Mouse (Mus musculus): ENCODE results near the gene Pm20d1. TPM values are rescaled to one million over a fixed set of nuclear protein-coding genes. Genes with fewer than 3 reads are reported as not detected.

Gene Pm20d1
- total RNA-seq (2014; rRNA removed) (35.5 and 40.5 TPM in 2 replicates), polyA plus RNA-seq (2012; rRNA removed) (62.0 and 78.1 TPM in 2 replicates)

- DNase-seq (ENCODE audit: extremely low read depth, low read depth, low spot score): peak; percentile 99
These were observed at the start of gene Pm20d1 for GRCm38 (mm10) chr1:131797202-131797909. Gene Pm20d1, plus strand, starts transcription at chr1:131797381.

GRCm38 (mm10) chr1:131747761-131748160, 49.4 kb upstream of the Pm20d1 start:
- H3K9ac ChIP-seq (ENCODE audit: low read depth, low read length): no peak overlapping the region
- TF ChIP-seq CTCF (IDR thresholded peaks at IDR 0.05; ENCODE audit: low read depth, low read length) (no peak), POLR2A (IDR thresholded peaks at IDR 0.05; ENCODE audit: extremely low read depth, insufficient read depth, low read length) (no peak)
- peaks cover 6% of the 10 kb centered on the region; the same call in 1 of the 2 replicates for H3K27me3 ChIP-seq (ENCODE audit: control insufficient read depth, insufficient read depth, low read length)
- DNase-seq (ENCODE audit: extremely low read depth, low read depth, low spot score): no peak
- no peak overlapping the region for H3K27ac ChIP-seq (replicated peaks; ENCODE audit: insufficient read depth, low read depth, low read length)
- no peak overlapping the region for H3K4me3 ChIP-seq (ENCODE audit: insufficient read depth, low read depth, low read length)
- no peaks in the 10 kb centered on the region for H3K79me2 ChIP-seq (ENCODE audit: control insufficient read depth, insufficient read depth, low read length)
- 81% methylated on average over 2 of the region's 2 CpGs for WGBS
- H3K36me3 ChIP-seq (ENCODE audit: control insufficient read depth, insufficient read depth, low read length): no peaks in the 10 kb centered on the region
- H3K4me1 ChIP-seq (ENCODE audit: control insufficient read depth, insufficient read depth, low read length): no peaks in the 10 kb centered on the region

More at GRCm38 (mm10) chr1:131797202-131797909, at the start of gene Pm20d1:
- H3K27ac ChIP-seq (replicated peaks; ENCODE audit: insufficient read depth, low read depth, low read length): peak within 1 kb of the TSS; percentile 93
- H3K4me1 ChIP-seq (ENCODE audit: control insufficient read depth, insufficient read depth, low read length): peaks cover 8% of the 10 kb centered on the region
- H3K36me3 ChIP-seq (ENCODE audit: control insufficient read depth, insufficient read depth, low read length): peaks cover 12% of the 10 kb centered on the region; the same call in 1 of the 2 replicates
- TF ChIP-seq CTCF (IDR thresholded peaks at IDR 0.05; ENCODE audit: low read depth, low read length) (no peak), POLR2A (IDR thresholded peaks at IDR 0.05; ENCODE audit: extremely low read depth, insufficient read depth, low read length) (peak; percentile 92)
- H3K27me3 ChIP-seq (ENCODE audit: control insufficient read depth, insufficient read depth, low read length): no peaks in the 10 kb centered on the region
- no peaks in the 10 kb centered on the region; the same call in 1 of the 2 replicates for H3K79me2 ChIP-seq (ENCODE audit: control insufficient read depth, insufficient read depth, low read length)
- peak within 1 kb of the TSS; percentile 70 for H3K9ac ChIP-seq (ENCODE audit: low read depth, low read length)
- peak within 1 kb of the TSS; percentile 60 for H3K4me3 ChIP-seq (ENCODE audit: insufficient read depth, low read depth, low read length)
- WGBS: 4% methylated on average over 26 of the region's 26 CpGs

GRCm38 (mm10) chr1:131748636-131749035, 48.5 kb upstream of the Pm20d1 start:
- WGBS: 78% methylated on average over 2 of the region's 2 CpGs
- Histone ChIP-seq H3K27ac (replicated peaks; ENCODE audit: insufficient read depth, low read depth, low read length) (no peak overlapping the region), H3K27me3 (ENCODE audit: control insufficient read depth, insufficient read depth, low read length) (peaks cover 3% of the 10 kb centered on the region; the same call in 1 of the 2 replicates), H3K4me1 (ENCODE audit: control insufficient read depth, insufficient read depth, low read length) (no peaks in the 10 kb centered on the region), H3K9ac (ENCODE audit: low read depth, low read length) (no peak overlapping the region), H3K36me3 (ENCODE audit: control insufficient read depth, insufficient read depth, low read length) (no peaks in the 10 kb centered on the region), H3K4me3 (ENCODE audit: insufficient read depth, low read depth, low read length) (no peak overlapping the region), H3K79me2 (ENCODE audit: control insufficient read depth, insufficient read depth, low read length) (no peaks in the 10 kb centered on the region)
- TF ChIP-seq CTCF (IDR thresholded peaks at IDR 0.05; ENCODE audit: low read depth, low read length): no peak
- no peak for TF ChIP-seq POLR2A (IDR thresholded peaks at IDR 0.05; ENCODE audit: extremely low read depth, insufficient read depth, low read length)
- DNase-seq (ENCODE audit: extremely low read depth, low read depth, low spot score): no peak

DNA sequence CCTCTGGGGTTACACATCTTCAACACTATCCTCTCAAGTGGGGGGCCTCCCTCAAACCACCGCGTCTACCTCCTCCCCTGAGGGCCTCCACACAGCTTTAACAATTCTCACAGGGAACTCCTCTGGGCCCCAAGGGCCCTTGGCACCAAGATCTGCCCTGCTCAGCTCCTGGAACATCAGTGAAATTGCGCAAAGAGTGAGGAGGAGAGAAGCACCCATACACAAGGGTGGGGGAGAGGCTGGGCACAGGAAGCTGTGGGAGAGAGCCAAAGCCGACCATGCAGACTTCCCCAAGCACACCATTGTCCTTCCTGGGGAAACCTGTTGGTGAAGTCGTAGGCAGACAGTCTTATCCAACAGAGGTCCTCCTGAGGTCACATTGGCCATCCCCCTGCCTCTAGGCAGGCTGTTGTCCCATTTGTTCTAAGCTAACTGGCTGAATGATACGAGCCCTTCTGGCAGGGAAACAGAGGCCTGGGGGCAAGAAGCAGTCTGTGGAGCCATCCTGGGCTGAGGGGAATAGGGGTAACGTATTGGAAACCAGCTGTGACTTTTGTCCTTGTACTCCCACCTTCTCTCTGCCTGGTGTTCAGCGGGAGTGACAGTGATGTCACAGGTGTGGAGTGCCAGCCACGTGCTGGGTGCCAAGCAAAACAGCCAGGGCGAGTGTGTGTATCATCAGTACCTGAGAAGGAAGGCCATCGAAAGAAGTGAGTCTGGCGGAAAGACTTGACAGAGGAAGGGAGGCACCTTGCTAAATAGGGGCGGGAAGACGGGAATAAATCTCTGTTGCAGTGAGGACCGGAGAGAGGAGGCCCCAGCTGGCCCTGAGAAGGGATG, 47.3 kb upstream of the Pm20d1 start:
- no peak for DNase-seq (ENCODE audit: extremely low read depth, low read depth, low spot score)
- no peak overlapping the region for H3K4me3 ChIP-seq (ENCODE audit: insufficient read depth, low read depth, low read length)
- no peaks in the 10 kb centered on the region for H3K4me1 ChIP-seq (ENCODE audit: control insufficient read depth, insufficient read depth, low read length)
- H3K79me2 ChIP-seq (ENCODE audit: control insufficient read depth, insufficient read depth, low read length): no peaks in the 10 kb centered on the region
- H3K36me3 ChIP-seq (ENCODE audit: control insufficient read depth, insufficient read depth, low read length): no peaks in the 10 kb centered on the region
- H3K9ac ChIP-seq (ENCODE audit: low read depth, low read length): no peak overlapping the region
- no peak for TF ChIP-seq CTCF (IDR thresholded peaks at IDR 0.05; ENCODE audit: low read depth, low read length)
- no peak for TF ChIP-seq POLR2A (IDR thresholded peaks at IDR 0.05; ENCODE audit: extremely low read depth, insufficient read depth, low read length)
- H3K27me3 ChIP-seq (ENCODE audit: control insufficient read depth, insufficient read depth, low read length): no peaks in the 10 kb centered on the region
- 78% methylated on average over 15 of the region's 15 CpGs for WGBS
- no peak overlapping the region for H3K27ac ChIP-seq (replicated peaks; ENCODE audit: insufficient read depth, low read depth, low read length)

DNA sequence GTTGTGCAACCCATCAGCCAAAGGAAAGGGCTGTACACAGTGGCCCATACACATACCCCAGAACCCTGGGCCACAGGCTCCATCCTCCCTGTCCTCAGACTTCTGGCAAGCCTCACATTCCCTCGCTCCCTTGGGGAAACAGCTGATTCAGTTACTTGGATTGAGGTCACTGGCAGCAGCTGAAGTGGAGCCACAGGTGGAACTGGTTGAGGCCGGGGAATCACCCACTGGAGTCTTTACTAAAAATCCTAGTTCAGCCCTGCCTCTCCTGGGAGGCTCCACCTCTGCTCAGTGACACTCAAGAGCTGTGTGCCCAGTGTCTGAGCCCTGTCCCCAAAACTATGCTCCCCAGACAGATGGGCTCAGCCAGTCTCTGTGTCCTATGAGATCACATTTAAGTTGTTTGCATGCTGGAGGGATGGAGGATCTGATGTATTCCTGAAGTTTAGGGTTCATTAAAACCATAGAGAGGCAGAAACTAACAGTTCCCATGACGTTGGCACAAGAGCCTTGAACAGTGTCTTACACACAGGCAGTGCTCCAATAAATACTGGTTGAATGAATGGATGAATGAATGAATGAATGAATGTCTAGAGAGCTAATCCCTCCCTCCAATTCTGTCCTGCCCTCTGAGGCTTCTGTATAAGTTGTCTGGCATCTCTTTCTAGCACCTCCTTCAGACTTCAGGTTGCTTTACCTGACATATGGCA, 45.8 kb upstream of the Pm20d1 start:
- WGBS: 84% methylated on average over 3 of the region's 3 CpGs
- no peak for TF ChIP-seq POLR2A (IDR thresholded peaks at IDR 0.05; ENCODE audit: extremely low read depth, insufficient read depth, low read length)
- no peak for TF ChIP-seq CTCF (IDR thresholded peaks at IDR 0.05; ENCODE audit: low read depth, low read length)

More for the DNA sequence above, 45.8 kb upstream of the Pm20d1 start:
- H3K79me2 ChIP-seq (ENCODE audit: control insufficient read depth, insufficient read depth, low read length): no peaks in the 10 kb centered on the region
- no peak overlapping the region for H3K9ac ChIP-seq (ENCODE audit: low read depth, low read length)
- H3K4me3 ChIP-seq (ENCODE audit: insufficient read depth, low read depth, low read length): no peak overlapping the region
- no peak for DNase-seq (ENCODE audit: extremely low read depth, low read depth, low spot score)
- no peaks in the 10 kb centered on the region for H3K27me3 ChIP-seq (ENCODE audit: control insufficient read depth, insufficient read depth, low read length)
- H3K27ac ChIP-seq (replicated peaks; ENCODE audit: insufficient read depth, low read depth, low read length): no peak overlapping the region
- H3K4me1 ChIP-seq (ENCODE audit: control insufficient read depth, insufficient read depth, low read length): no peaks in the 10 kb centered on the region
- no peaks in the 10 kb centered on the region for H3K36me3 ChIP-seq (ENCODE audit: control insufficient read depth, insufficient read depth, low read length)
